Mouse (Mus musculus) embryonic facial prominence, embryonic 10.5 days (tissue): ENCODE measurements around the gene Acox3. TPM values are rescaled to one million over a fixed set of nuclear protein-coding genes. Genes with fewer than 3 reads are reported as not detected.

Experiments used
- polyA plus RNA-seq: library from polyadenylated mRNA; unstranded; fragments of >200 nt; fragmentation: Nextera tagmentation; extraction: Ambion mirVana; gene quantifications from 2 replicates; pipeline ENCODE4 v1.2.1, GENCODE M21; 2016

Acox3 gene
- polyA plus RNA-seq, 1 experiment from 2014 or later: 11.0 TPM

Other genes with a start within 250 kb of the Acox3 start
- gene Hmx1, start 193.9 kb upstream of the Acox3 start, polyA plus RNA-seq: 3.4 and 5.5 TPM in 2 replicates
- gene Cpz, start 57.3 kb upstream of the Acox3 start, polyA plus RNA-seq: 7.1 and 7.6 TPM in 2 replicates
- gene Trmt44, start 8.0 kb upstream of the Acox3 start, polyA plus RNA-seq: 10.0 and 10.2 TPM in 2 replicates
- gene Htra3, start 96.7 kb downstream of the Acox3 start, polyA plus RNA-seq: 4.2 and 5.4 TPM in 2 replicates
- 3.7 and 4.3 TPM in 2 replicates for gene Sh3tc1, start 156.9 kb downstream of the Acox3 start, polyA plus RNA-seq
- 0.38 and 0.51 TPM in 2 replicates for gene Ablim2, start 174.8 kb downstream of the Acox3 start, polyA plus RNA-seq